Mouse (Mus musculus) liver, postnatal 0 days (tissue): ENCODE results near the gene Wdr82.

Experiments used
- CTCF ChIP-seq: sonication (generic); IDR thresholded peaks from 2 replicates; pipeline ENCODE4 v1.5.1; 2016; ENCODE audit warnings: antibody characterized with exemption, low read depth
- EP300 ChIP-seq: IDR thresholded peaks from 2 replicates; pipeline ENCODE4 v1.6.1; 2016; ENCODE audit warnings: antibody characterized with exemption, low read depth, mild to moderate bottlenecking

DNA sequence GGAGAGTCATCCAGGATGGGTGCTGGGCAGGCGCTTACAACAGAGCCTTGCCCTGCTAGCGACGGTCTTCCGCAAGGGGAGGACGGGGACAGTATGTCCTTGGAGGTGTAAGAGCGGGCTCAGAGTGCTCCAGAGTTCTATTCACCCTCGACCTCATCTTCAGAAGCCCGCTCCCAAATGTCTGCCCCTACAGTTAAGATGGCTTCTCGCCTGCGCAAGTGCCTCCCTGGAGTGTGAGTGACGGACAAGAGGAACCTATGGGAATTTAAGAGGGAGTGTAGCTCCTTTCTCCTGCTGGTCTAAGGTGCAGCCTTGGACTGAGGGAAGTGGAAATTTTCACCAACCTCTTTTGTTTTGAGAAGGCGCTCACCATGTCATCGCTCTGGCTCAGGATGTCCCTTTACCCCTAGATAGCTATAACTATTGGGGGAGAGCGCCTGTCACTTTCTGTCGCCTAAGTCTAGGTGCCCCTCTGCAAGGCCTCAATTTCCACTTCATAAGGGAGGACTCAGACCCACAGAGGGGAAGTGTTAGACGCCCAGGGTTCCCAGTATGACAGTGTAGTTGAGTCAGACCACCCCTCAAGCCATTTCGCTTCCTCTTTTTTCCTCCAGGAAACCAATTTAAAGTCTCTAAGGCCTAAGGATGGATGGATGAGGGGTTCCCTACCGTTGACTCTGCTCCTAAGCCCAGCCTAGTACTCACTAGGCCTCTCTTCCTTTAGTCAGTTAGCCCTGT lies 29.0 kb downstream of the Wdr82 start, which contains the start of gene Ppm1m:
- TF ChIP-seq CTCF (no peak), EP300 (no peak)
